Mouse (Mus musculus) cerebellum, adult 11 months (tissue): Measurements from ENCODE around the gene Olfr159.

Source experiments
- DNase-seq: peaks from one replicate; pipeline ENCODE4 v3.0.0; 2022

The Olfr159 gene

GRCm38 (mm10) chr4:43729126-43729525 is 41.7 kb downstream of the Olfr159 start:
- no peak for DNase-seq

- DNase-seq: no peak
Measured at GRCm38 (mm10) chr4:43728576-43728954, 42.2 kb downstream of the Olfr159 start.

DNA sequence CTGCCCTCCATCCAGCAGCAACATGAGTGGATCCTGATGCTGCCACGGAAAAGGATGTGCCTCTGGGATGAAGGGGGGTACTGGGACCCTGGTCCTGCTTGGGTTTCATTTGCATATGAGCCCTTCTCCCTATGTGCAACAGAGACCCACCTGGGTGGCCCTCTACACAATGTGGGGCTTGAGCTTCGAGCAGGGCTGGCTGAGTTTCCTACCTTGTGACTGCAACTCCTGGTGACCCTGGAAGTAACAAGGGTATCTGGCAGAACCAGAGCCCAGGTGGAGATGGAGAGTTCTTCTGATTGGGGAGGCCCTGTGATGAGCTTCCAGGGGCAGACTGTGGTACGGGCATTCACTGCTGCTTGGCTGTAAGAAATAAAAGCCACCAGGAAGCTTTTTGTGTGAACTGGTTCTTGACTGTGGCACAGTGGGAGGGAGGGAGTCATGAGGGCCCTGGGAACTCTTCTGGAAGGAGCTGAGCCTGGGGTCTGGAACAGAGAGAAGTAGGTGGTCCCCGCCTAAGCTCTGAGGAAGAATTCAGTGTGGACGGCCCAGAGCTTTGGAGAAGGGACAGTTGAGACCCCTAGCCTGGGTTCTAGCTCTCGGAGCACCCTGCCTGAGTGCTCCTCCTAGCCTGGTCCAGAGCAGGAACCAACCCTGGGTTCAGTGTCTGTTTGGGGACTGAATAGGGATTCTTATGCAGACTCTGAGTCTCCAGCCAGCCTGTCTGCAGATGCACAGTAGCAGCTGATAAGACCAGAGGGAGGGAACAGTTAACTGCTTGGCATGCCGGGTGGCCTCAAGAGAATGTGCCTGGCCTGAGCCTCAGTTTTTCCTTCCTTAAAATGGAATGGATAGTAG is 42.9 kb downstream of the Olfr159 start:
- no peak for DNase-seq

DNA sequence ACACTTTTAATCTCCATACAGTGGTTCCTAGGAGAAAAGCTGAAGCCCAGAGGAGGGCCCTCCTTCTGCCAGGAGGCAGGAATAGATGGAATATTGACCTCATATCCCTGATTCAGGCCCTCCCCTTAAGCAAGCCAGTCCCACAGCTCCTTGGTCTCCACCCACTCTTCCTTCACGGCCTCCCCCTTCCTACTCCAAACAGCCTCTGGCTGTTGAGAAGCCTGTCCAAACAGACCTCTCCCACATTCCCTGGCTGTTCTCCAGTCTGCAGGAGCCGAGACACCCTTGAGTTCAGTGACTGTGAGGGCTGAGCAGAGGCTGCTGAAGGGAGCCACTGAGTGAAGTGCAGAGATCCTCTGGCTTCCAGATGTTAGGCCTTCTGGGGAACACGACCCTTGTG is 43.8 kb downstream of the Olfr159 start, which contains the start of gene Hrct1:
Gene Hrct1 (plus strand): TSS at position 194 of the 400 bp plus-strand sequence.
- no peak for DNase-seq

GRCm38 (mm10) chr4:43726228-43726993 is 44.4 kb downstream of the Olfr159 start:
- DNase-seq: no peak

- DNase-seq: no peak
Measured at GRCm38 (mm10) chr4:43724764-43725163, 46.0 kb downstream of the Olfr159 start.

DNA sequence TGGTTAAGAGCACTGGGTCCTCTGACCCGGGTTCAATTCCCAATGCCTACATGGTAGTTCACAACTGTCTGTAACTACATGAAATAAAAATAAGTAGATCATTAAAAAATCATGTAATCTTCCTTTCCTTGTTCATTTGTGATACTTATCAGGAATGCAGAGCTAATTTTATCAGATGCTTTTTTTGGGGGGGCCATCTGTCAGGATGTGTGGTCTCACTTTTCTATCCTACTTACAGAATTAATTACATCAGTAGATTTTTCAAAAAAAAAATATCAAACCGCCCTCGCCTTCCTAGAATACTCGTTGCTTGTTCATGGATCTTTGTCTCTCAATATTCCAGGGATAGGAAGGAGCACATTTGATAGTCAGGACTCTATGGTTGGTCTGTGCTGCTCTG is 48.6 kb downstream of the Olfr159 start:
- DNase-seq: no peak

- DNase-seq: no peak
Measured at GRCm38 (mm10) chr4:43720491-43721228, 50.1 kb downstream of the Olfr159 start.
